Mouse (Mus musculus): ENCODE measurements around the gene Msantd3.

DNA sequence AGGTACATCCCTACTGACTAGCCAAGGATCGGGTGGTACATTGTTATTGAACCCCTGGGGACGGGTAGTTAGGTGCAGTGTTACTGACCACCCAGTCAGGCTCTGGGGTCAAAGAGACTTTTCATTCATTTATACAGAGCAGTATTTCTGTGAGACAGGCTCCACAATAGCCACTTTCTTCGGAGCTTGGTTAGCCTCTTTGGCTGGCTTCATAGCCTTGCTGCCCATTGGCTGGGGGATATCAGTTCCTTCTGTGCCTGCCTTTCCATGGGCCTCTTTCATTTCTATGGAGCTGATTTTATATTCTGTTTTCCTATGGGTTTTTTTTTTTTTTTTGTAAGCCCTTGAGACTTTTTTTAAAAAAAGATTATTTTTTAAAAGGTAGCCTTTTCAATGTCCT lies 65.9 kb downstream of the Msantd3 start:
- TF ChIP-seq GATA1 (IDR thresholded peaks at IDR 0.05; ENCODE audit: borderline replicate concordance, low read length) = no peak
- no peak for TF ChIP-seq FLI1 (IDR thresholded peaks at IDR 0.05; ENCODE audit: low read length)
